Mouse (Mus musculus): ENCODE measurements around the gene Nlrp6. TPM values are rescaled to one million over a fixed set of nuclear protein-coding genes. Genes with fewer than 3 reads are reported as not detected.
A peak's percentile ranks its signal among the peaks of the same experiment; 100 is the strongest.

The Nlrp6 gene
- polyA plus RNA-seq, 1 experiment from 2014 or later: not detected

GRCm38 (mm10) chr7:140902036-140902875 lies 18.4 kb upstream of the Nlrp6 start:
- H3K79me2 ChIP-seq (ENCODE audit: inconsistent target): no peaks in the 10 kb centered on the region
- WGBS (ENCODE audit: missing documents): 91% methylated on average over 15 of the region's 15 CpGs
- H3K27ac ChIP-seq: no peak overlapping the region
- H3K4me3 ChIP-seq (ENCODE audit: inconsistent target): no peak overlapping the region
- peaks cover 22% of the 10 kb centered on the region for H3K36me3 ChIP-seq (ENCODE audit: inconsistent target)

- 28% methylated on average over 13 of the region's 13 CpGs for WGBS (ENCODE audit: missing documents)
- Histone ChIP-seq H3K79me2 (ENCODE audit: inconsistent target) (no peaks in the 10 kb centered on the region), H3K27ac (no peak overlapping the region), H3K4me3 (ENCODE audit: inconsistent target) (no peak overlapping the region), H3K36me3 (ENCODE audit: inconsistent target) (peaks cover 13% of the 10 kb centered on the region)
Measured at GRCm38 (mm10) chr7:140903212-140903611, 17.5 kb upstream of the Nlrp6 start.

- Histone ChIP-seq H3K36me3 (ENCODE audit: inconsistent target) (no peaks in the 10 kb centered on the region), H3K27ac (no peak overlapping the region), H3K4me3 (ENCODE audit: inconsistent target) (no peak overlapping the region), H3K79me2 (ENCODE audit: inconsistent target) (no peaks in the 10 kb centered on the region)
- 92% methylated on average over 2 of the region's 2 CpGs for WGBS (ENCODE audit: missing documents)
Measured at GRCm38 (mm10) chr7:140905642-140906081, 15.0 kb upstream of the Nlrp6 start.

- H3K27ac ChIP-seq: no peak overlapping the region
- 92% methylated on average over 13 of the region's 13 CpGs for WGBS (ENCODE audit: missing documents)
- H3K4me3 ChIP-seq (ENCODE audit: inconsistent target): no peak overlapping the region
- H3K79me2 ChIP-seq (ENCODE audit: inconsistent target): no peaks in the 10 kb centered on the region
- H3K36me3 ChIP-seq (ENCODE audit: inconsistent target): no peaks in the 10 kb centered on the region
Measured at GRCm38 (mm10) chr7:140907131-140907530, 13.6 kb upstream of the Nlrp6 start.

DNA sequence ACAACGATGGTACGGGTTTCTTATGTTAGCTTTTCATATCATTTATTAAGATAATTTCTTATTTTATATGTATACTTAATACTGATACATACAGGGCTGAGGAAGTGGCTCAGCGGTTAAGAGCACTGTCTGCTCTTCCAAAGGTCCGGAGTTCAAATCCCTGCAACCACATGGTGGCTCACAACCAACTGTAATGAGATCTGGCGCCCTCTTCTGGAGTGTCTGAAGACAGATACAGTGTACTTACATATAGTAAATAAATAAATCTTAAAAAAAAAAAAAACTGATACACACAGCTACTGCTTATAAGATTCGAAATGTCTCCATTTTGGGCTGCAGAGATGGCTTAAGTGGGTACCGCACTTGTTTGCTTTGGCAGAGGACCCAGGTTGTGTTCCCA lies 13.0 kb upstream of the Nlrp6 start:
- Histone ChIP-seq H3K36me3 (ENCODE audit: inconsistent target) (no peaks in the 10 kb centered on the region), H3K27ac (no peak overlapping the region)
- WGBS (ENCODE audit: missing documents): 85% methylated on average over 7 of the region's 7 CpGs

GRCm38 (mm10) chr7:140908181-140908580 lies 12.5 kb upstream of the Nlrp6 start:
- no peak overlapping the region for H3K27ac ChIP-seq
- WGBS (ENCODE audit: missing documents): 49% methylated on average over 7 of the region's 7 CpGs
- H3K4me3 ChIP-seq (ENCODE audit: inconsistent target): no peak overlapping the region
- H3K36me3 ChIP-seq (ENCODE audit: inconsistent target): no peaks in the 10 kb centered on the region
- no peaks in the 10 kb centered on the region for H3K79me2 ChIP-seq (ENCODE audit: inconsistent target)

More for the DNA sequence above, 13.0 kb upstream of the Nlrp6 start:
- H3K79me2 ChIP-seq (ENCODE audit: inconsistent target): no peaks in the 10 kb centered on the region
- no peak overlapping the region for H3K4me3 ChIP-seq (ENCODE audit: inconsistent target)

DNA sequence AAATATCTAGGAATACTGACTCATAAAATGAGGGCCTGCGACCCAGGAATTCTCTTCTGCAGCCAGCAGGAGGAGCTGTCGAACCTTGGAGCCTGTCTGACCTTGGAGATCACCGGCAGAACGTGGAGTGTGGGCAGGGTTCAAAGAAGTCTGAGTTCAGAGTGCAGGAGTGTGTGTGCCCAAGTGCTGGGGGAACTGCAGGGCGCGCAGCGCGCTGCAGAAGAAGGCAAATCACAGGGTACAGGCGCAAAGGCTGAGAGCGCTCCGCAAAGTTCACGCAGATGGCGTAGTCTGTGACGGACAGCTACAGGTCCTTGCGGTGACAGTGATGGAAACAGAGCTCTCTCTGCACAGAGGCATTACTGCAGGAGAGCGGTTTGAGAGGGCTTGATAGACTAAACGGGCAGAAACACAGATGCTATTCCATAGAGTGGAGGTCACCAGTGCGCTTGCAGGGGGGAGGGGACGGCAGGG lies 12.0 kb upstream of the Nlrp6 start:
- no peaks in the 10 kb centered on the region for H3K36me3 ChIP-seq (ENCODE audit: inconsistent target)
- no peak overlapping the region for H3K27ac ChIP-seq
- 5% methylated on average over 19 of the region's 19 CpGs for WGBS (ENCODE audit: missing documents)
- peak overlapping the region; percentile 13; the same call in 1 of the 2 replicates for H3K4me3 ChIP-seq (ENCODE audit: inconsistent target)
- H3K79me2 ChIP-seq (ENCODE audit: inconsistent target): no peaks in the 10 kb centered on the region

- WGBS (ENCODE audit: missing documents): 49% methylated on average over 3 of the region's 3 CpGs
- no peak overlapping the region for H3K4me3 ChIP-seq (ENCODE audit: inconsistent target)
- peak overlapping the region; percentile 38; the same call in 1 of the 2 replicates for H3K27ac ChIP-seq
- H3K36me3 ChIP-seq (ENCODE audit: inconsistent target): no peaks in the 10 kb centered on the region
- H3K79me2 ChIP-seq (ENCODE audit: inconsistent target): no peaks in the 10 kb centered on the region
Measured at GRCm38 (mm10) chr7:140912293-140912692, 8.4 kb upstream of the Nlrp6 start.

GRCm38 (mm10) chr7:140912846-140913482 lies 7.7 kb upstream of the Nlrp6 start:
- 92% methylated on average over 5 of the region's 5 CpGs for WGBS (ENCODE audit: missing documents)
- no peak overlapping the region for H3K4me3 ChIP-seq (ENCODE audit: inconsistent target)
- no peaks in the 10 kb centered on the region for H3K79me2 ChIP-seq (ENCODE audit: inconsistent target)
- H3K36me3 ChIP-seq (ENCODE audit: inconsistent target): no peaks in the 10 kb centered on the region
- peak overlapping the region; percentile 38; the same call in 1 of the 2 replicates for H3K27ac ChIP-seq

DNA sequence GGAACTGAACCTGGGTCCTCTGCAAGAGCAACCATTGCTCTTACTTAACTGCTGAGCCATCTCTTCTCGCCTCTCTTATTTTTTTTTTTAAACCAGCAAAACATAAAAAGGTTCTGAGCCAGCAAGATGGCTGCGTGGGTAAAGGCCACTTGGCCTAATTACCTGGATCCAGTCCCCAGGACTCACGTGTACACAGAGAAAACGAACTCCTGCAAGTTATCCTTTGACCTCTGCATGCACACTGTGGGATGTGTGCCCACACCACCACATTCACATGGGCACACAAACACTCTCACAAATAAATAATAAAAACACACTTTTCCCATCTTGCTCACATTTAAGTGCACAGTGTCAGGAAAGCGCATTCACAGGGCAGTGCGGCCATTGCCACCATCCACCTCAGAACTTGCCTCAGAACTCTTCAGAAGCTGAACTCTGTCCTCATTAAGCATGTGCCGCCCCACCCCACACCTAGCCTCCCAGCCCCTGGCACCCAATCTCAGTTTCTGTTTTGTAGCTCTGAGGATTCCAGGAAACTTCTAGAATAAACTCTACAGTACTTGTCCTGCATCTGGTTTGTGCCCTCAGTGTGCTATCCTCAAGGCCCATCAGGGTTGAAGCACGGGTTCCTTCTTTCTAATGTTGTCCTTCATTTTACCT lies 6.5 kb upstream of the Nlrp6 start:
- Histone ChIP-seq H3K27ac (no peak overlapping the region), H3K79me2 (ENCODE audit: inconsistent target) (no peaks in the 10 kb centered on the region), H3K36me3 (ENCODE audit: inconsistent target) (no peaks in the 10 kb centered on the region), H3K4me3 (ENCODE audit: inconsistent target) (no peak overlapping the region)
- 98% methylated on average over 8 of the region's 8 CpGs for WGBS (ENCODE audit: missing documents)

- WGBS (ENCODE audit: missing documents): 88% methylated on average over 4 of the region's 4 CpGs
- Histone ChIP-seq H3K27ac (no peak overlapping the region), H3K36me3 (ENCODE audit: inconsistent target) (no peaks in the 10 kb centered on the region), H3K4me3 (ENCODE audit: inconsistent target) (no peak overlapping the region), H3K79me2 (ENCODE audit: inconsistent target) (no peaks in the 10 kb centered on the region)
Measured at GRCm38 (mm10) chr7:140919911-140920310, 791 bp upstream of the Nlrp6 start.

GRCm38 (mm10) chr7:140921225-140921975 lies 698 bp downstream of the Nlrp6 start:
- WGBS (ENCODE audit: missing documents): 56% methylated on average over 18 of the region's 22 CpGs
- no peak overlapping the region for H3K27ac ChIP-seq
- H3K36me3 ChIP-seq (ENCODE audit: inconsistent target): no peaks in the 10 kb centered on the region
- H3K79me2 ChIP-seq (ENCODE audit: inconsistent target): no peaks in the 10 kb centered on the region
- no peak overlapping the region for H3K4me3 ChIP-seq (ENCODE audit: inconsistent target)

GRCm38 (mm10) chr7:140922398-140923069 lies 1.8 kb downstream of the Nlrp6 start:
- no peak overlapping the region for H3K4me3 ChIP-seq (ENCODE audit: inconsistent target)
- no peaks in the 10 kb centered on the region for H3K36me3 ChIP-seq (ENCODE audit: inconsistent target)
- WGBS (ENCODE audit: missing documents): 2% methylated on average over 49 of the region's 49 CpGs
- H3K27ac ChIP-seq: no peak overlapping the region
- H3K79me2 ChIP-seq (ENCODE audit: inconsistent target): no peaks in the 10 kb centered on the region

All from macrophage (primary cell).